Mouse (Mus musculus) myocyte (in vitro differentiated cells): ENCODE measurements around the gene Cbx1.

Experiments used
- CEBPB ChIP-seq: IDR thresholded peaks from 2 replicates; pipeline ENCODE4 v1.6.1; 2011; ENCODE audit warnings: mild to moderate bottlenecking, moderate library complexity; ENCODE audit not compliant: poor library complexity, insufficient read depth, severe bottlenecking
- E2F4 ChIP-seq: IDR thresholded peaks from one replicate; pipeline ENCODE4 v1.6.1; 2011; ENCODE audit warnings: mild to moderate bottlenecking, control low read depth, moderate library complexity; ENCODE audit not compliant: insufficient read depth
- MAX ChIP-seq: IDR thresholded peaks from one replicate; pipeline ENCODE4 v1.6.1; 2011; ENCODE audit warnings: low read depth, mild to moderate bottlenecking, control low read depth
- MYOD1 ChIP-seq, 3 experiments: IDR thresholded peaks; one replicate each; pipeline ENCODE4 v1.6.1; 2011; ENCODE audit warnings: control low read depth in 2 of 3, low read depth in 2 of 3, mild to moderate bottlenecking in 2 of 3, moderate library complexity in 1 of 3; ENCODE audit not compliant: insufficient read length in 2 of 3, control insufficient read depth in 1 of 3
- MYOG ChIP-seq, 3 experiments: IDR thresholded peaks; one replicate each; pipeline ENCODE4 v1.6.1; 2011; ENCODE audit warnings: control low read depth in 2 of 3, low read depth in 2 of 3, mild to moderate bottlenecking in 2 of 3; ENCODE audit not compliant: insufficient read length in 2 of 3, control insufficient read depth in 1 of 3, insufficient read depth in 1 of 3
- POLR2A ChIP-seq: IDR thresholded peaks from one replicate; pipeline ENCODE4 v1.6.1; 2011; ENCODE audit warnings: low read depth, mild to moderate bottlenecking, control low read depth, moderate library complexity; ENCODE audit not compliant: insufficient read length
- POLR2AphosphoS2 ChIP-seq: IDR thresholded peaks from one replicate; pipeline ENCODE4 v1.6.1; 2011; ENCODE audit warnings: low read depth, control low read depth; ENCODE audit not compliant: insufficient read length
- TCF3 ChIP-seq: IDR thresholded peaks from one replicate; pipeline ENCODE4 v1.6.1; 2011; ENCODE audit warnings: low read depth, control low read depth; ENCODE audit not compliant: insufficient read length
- USF1 ChIP-seq: IDR thresholded peaks from one replicate; pipeline ENCODE4 v1.6.1; 2011; ENCODE audit warnings: low read depth, mild to moderate bottlenecking, control low read depth, moderate library complexity

- TF ChIP-seq E2F4, result no peak
- TF ChIP-seq CEBPB, result no peak
- TF ChIP-seq MAX, result no peak
- peak; percentile 87 for TF ChIP-seq POLR2AphosphoS2
- peak; percentile 53 for TF ChIP-seq POLR2A
- TF ChIP-seq USF1, result no peak
- TF ChIP-seq TCF3, result no peak
- no peak for TF ChIP-seq MYOD1 (IDR thresholded peaks at IDR 0.05; ENCODE audit: control insufficient read depth in 1 of 3, insufficient read length in 2 of 3, low read depth in 2 of 3)
- no peak for TF ChIP-seq MYOG (IDR thresholded peaks at IDR 0.05; ENCODE audit: control insufficient read depth in 1 of 3, insufficient read depth in 1 of 3, insufficient read length in 2 of 3, low read depth in 2 of 3)
Observed at GRCm38 (mm10) chr11:96813455-96813854, 24.5 kb downstream of the Cbx1 start.
